Mouse (Mus musculus): ENCODE data around the gene Hmgb1. TPM values are rescaled to one million over a fixed set of nuclear protein-coding genes. Genes with fewer than 3 reads are reported as not detected.

Hmgb1 gene
- polyA plus RNA-seq, 1 experiment from 2014 or later: 683 TPM

DNA sequence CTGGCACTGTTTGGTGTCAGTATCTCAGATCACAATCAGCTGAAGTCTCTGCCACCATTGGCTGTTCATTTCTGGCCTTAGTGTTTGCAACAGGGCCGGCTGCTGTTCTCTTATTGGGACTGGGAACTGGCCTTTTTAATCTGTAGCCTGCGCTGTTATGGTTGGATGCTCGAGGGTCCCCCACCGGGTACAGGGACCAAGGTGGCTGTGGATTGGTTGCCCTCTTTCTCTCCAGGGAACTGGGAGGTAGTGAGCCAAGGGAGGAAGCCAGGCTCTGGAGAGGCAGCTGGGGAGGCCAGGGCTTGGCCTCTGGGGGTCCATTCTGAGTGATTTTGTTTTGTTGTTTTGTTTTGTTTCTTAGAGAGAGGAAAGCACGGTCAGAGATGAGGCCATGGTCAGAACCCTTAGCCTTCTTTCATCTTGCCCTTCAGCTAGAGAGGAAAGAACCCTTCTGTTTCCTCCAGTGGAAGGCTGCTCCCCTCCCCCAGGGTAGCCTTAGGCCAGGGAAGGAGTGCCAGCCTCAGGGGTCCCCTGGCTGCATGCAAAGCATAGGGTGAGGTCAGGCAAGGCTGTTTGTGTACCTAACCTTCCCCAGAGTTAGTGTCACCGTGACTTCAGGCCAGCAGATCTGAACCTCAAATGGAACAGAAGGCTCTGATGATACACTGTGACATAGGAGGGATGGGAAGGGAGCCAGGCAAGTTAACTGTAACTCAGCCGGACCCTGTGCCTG is 66.3 kb downstream of the Hmgb1 start:
- Histone ChIP-seq H3K4me3 (no peak overlapping the region), H3K4me1 (replicated peaks) (0 out of 2 replicates have a peak, but pooled peaks cover 3% of the 10 kb centered on the region), H3K27me3 (no peaks in the 10 kb centered on the region), H3K27ac (no peak overlapping the region), H3K4me2 (no peak overlapping the region), H3K9ac (no peak overlapping the region), H3K9me3 (replicated peaks) (no peaks in the 10 kb centered on the region), H3K36me3 (no peaks in the 10 kb centered on the region)
- WGBS: 47% methylated on average over 7 of the region's 7 CpGs
- no peak for ATAC-seq (replicated peaks; ENCODE audit: insufficient number of reproducible peaks, insufficient read depth, low FRiP score, low read depth)

DNA sequence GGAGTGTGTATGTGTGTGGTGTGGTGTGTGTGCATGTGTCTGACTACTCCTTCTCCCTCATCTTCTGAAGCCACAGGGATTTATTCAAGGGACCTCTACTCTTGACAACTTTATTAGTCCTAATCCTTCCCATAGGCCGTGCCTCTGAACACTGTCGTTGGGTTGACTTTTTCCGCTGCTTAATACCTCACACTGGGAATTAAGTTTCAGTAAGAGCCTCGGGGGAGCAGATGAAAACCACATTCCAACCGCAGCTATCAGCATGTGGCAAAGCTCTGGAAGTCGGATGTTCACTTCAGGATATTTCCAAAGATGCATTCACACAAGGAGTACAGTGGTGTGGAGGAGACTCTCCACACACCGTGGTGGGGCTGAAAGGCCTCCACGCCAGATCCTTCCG is 69.7 kb downstream of the Hmgb1 start:
- Histone ChIP-seq H3K27ac (no peak overlapping the region), H3K4me1 (replicated peaks) (0 out of 2 replicates have a peak, but pooled peaks cover 3% of the 10 kb centered on the region), H3K27me3 (no peaks in the 10 kb centered on the region), H3K4me3 (no peak overlapping the region), H3K36me3 (no peaks in the 10 kb centered on the region), H3K9ac (no peak overlapping the region), H3K9me3 (replicated peaks) (no peaks in the 10 kb centered on the region), H3K4me2 (no peak overlapping the region)
- 63% methylated on average over 9 of the region's 9 CpGs for WGBS
- no peak for ATAC-seq (replicated peaks; ENCODE audit: insufficient number of reproducible peaks, insufficient read depth, low FRiP score, low read depth)

DNA sequence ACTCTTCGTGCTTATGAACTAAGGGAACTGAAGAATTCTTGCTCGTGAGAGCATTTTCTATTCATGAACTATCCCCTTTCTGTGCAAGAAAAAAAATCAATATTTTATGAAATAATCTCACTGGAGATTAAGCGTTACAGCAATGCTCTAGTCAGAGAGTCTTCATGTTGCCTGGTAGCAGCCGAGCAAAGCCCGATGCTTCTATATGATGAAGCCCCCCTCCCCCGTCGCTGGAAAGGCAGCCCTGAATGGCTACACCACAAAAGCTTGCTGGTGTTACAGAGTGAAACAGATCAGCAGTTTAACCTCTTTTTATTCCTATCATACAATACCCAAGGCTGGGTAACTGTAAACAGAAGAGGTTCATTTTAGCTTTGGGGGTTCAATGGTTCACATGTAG is 70.3 kb downstream of the Hmgb1 start:
- no peak for ATAC-seq (replicated peaks; ENCODE audit: insufficient number of reproducible peaks, insufficient read depth, low FRiP score, low read depth)
- Histone ChIP-seq H3K27me3 (no peaks in the 10 kb centered on the region), H3K9ac (no peak overlapping the region), H3K9me3 (replicated peaks) (no peaks in the 10 kb centered on the region), H3K36me3 (no peaks in the 10 kb centered on the region), H3K4me2 (no peak overlapping the region), H3K4me1 (replicated peaks) (0 out of 2 replicates have a peak, but pooled peaks cover 3% of the 10 kb centered on the region), H3K4me3 (no peak overlapping the region), H3K27ac (no peak overlapping the region)
- WGBS: 79% methylated on average over 7 of the region's 7 CpGs

DNA sequence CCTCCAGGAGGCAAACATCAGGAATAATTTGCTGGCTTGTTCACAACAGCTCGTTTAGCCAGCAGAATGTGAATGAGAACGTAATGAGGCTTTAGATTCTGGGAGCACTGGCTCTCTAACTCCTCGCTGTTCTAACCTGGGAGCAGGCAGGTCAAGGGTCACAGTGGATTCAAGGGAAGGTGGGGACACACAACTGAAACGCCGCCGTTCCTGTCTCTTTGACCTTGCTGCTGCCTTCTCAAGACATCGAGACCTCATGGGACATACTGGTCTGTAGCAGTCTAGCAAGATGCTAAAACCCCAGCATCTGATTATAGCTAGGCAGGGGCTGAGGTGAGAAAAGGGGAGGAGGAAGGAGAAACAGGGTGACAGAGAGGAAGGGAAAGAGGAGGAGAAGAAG is 70.8 kb downstream of the Hmgb1 start:
- Histone ChIP-seq H3K9ac (no peak overlapping the region), H3K4me1 (replicated peaks) (0 out of 2 replicates have a peak, but pooled peaks cover 3% of the 10 kb centered on the region), H3K27me3 (no peaks in the 10 kb centered on the region), H3K27ac (no peak overlapping the region), H3K36me3 (no peaks in the 10 kb centered on the region), H3K9me3 (replicated peaks) (no peaks in the 10 kb centered on the region), H3K4me3 (no peak overlapping the region), H3K4me2 (no peak overlapping the region)
- ATAC-seq (replicated peaks; ENCODE audit: insufficient number of reproducible peaks, insufficient read depth, low FRiP score, low read depth): no peak
- WGBS: 78% methylated on average over 7 of the region's 7 CpGs

DNA sequence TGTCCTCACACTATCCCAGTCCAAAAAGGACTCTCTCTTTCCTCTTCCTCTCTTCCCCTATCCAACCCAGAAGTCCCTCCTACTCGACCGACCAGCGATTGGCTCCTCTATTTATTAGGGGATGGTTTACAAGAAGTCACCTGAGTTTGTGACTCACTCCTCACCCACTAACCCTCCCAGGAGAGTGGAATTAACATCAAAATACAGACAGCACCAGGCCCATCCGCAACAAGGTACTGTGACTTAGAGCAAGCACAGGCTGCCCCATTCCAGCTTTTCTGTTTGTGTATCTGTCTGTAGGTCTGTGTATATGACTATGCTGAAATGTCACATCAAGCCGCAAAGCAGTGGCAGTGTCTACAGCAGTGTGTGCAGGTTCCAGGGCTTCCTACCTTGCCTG is 71.7 kb downstream of the Hmgb1 start:
- Histone ChIP-seq H3K36me3 (no peaks in the 10 kb centered on the region), H3K4me3 (no peak overlapping the region), H3K27me3 (no peaks in the 10 kb centered on the region), H3K4me2 (no peak overlapping the region), H3K4me1 (replicated peaks) (no peaks in the 10 kb centered on the region), H3K9me3 (replicated peaks) (no peaks in the 10 kb centered on the region), H3K27ac (no peak overlapping the region), H3K9ac (no peak overlapping the region)
- WGBS: 77% methylated on average over 5 of the region's 5 CpGs
- no peak for ATAC-seq (replicated peaks; ENCODE audit: insufficient number of reproducible peaks, insufficient read depth, low FRiP score, low read depth)

DNA sequence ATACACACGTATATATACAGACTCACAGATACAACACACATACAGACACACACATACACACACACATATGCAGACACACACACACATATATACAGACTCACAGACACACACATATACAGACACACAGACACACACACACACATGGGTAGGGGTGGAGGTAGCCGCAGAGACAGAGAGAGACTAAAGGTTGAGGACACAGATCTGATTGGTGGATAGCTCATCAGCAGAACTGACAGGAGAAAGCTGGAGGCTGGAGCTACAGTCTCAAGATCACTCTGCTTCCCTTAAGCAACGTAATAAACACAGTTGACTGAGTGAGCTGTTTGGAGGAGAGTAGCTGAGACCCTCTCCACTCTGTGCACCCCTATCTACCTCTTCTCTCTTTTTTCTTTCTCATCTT is 75.1 kb downstream of the Hmgb1 start:
- WGBS: 75% methylated on average over 3 of the region's 3 CpGs
- Histone ChIP-seq H3K27ac (no peak overlapping the region), H3K9me3 (replicated peaks) (no peaks in the 10 kb centered on the region), H3K4me2 (no peak overlapping the region), H3K9ac (no peak overlapping the region), H3K4me3 (no peak overlapping the region), H3K36me3 (no peaks in the 10 kb centered on the region), H3K27me3 (no peaks in the 10 kb centered on the region), H3K4me1 (replicated peaks) (no peaks in the 10 kb centered on the region)
- no peak for ATAC-seq (replicated peaks; ENCODE audit: insufficient number of reproducible peaks, insufficient read depth, low FRiP score, low read depth)

DNA sequence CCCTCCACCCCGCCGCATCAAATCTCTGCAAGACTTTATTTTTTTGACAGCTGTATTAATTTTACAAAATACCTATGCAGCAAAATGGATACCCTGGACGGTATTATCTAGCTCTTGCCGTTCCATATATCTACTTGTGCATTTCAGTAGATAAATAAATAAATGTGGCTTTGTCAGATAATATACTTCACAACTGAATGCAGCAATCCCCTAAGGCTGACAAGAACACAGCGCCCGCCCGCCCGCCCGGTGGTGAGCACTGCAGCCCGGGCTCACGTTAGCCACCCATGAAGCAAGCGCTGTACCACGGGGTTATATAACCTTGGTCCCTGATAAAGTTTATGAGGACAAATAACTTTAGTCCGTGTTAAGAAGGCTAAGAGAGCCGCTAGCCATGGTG is 76.1 kb downstream of the Hmgb1 start:
- Histone ChIP-seq H3K9me3 (replicated peaks) (no peaks in the 10 kb centered on the region), H3K27me3 (no peaks in the 10 kb centered on the region), H3K36me3 (no peaks in the 10 kb centered on the region), H3K9ac (no peak overlapping the region), H3K4me1 (replicated peaks) (no peaks in the 10 kb centered on the region), H3K4me3 (no peak overlapping the region), H3K27ac (no peak overlapping the region), H3K4me2 (no peak overlapping the region)
- no peak for ATAC-seq (replicated peaks; ENCODE audit: insufficient number of reproducible peaks, insufficient read depth, low FRiP score, low read depth)
- WGBS: 73% methylated on average over 15 of the region's 15 CpGs

DNA sequence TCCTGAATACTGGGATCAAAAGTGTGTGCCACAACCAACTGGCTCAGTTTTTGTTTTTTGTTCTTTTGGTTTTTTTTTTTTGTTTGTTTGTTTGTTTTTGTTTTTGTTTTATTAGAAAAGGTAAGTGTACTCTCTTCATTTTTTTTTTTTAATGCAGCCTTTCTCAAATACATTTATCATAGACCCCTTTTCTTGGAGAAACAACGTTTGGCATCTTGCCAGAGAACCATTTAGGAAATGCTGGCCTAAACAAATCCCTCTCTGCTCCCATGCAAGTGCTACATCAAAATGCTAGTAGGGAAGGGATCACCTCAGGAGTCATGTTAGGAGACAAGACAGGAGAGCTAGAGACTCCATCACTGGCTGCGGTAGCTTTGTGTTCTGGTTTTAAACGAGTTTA is 76.7 kb downstream of the Hmgb1 start:
- Histone ChIP-seq H3K4me3 (no peak overlapping the region), H3K4me1 (replicated peaks) (no peaks in the 10 kb centered on the region), H3K9ac (no peak overlapping the region), H3K9me3 (replicated peaks) (no peaks in the 10 kb centered on the region), H3K27me3 (no peaks in the 10 kb centered on the region), H3K4me2 (no peak overlapping the region), H3K27ac (no peak overlapping the region), H3K36me3 (no peaks in the 10 kb centered on the region)
- WGBS: 62% methylated on average over 3 of the region's 3 CpGs
- ATAC-seq (replicated peaks; ENCODE audit: insufficient number of reproducible peaks, insufficient read depth, low FRiP score, low read depth): no peak

DNA sequence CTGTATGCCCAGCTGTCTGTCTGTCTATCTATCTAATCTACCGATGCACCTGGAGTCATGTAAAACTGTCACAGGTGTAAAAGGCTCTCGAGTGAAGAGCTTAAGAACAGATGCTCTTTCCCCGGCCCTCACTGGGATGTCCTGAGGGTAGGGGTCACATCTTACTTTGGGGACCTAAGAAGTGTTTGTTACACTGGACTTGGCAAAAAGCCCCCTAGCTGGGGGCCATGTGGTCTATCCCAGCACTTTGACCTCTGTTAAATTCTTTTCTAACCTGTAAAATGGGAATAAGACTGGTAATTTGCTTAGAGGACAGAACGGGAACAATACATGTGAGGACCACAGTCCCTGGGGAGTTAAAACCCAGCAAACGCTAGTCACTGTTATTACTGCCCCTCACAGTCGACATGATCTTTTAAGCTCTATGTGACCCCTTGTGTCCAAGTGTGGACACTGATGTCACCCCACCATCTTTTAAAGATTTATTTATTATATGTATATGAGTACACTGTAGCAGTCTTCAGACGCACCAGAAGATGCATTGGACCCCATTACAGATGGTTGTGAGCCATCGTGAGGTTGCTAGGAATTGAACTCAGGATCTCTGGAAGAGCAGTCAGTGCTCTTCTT is 80.1 kb downstream of the Hmgb1 start:
- WGBS: 82% methylated on average over 8 of the region's 8 CpGs
- ATAC-seq (replicated peaks; ENCODE audit: insufficient number of reproducible peaks, insufficient read depth, low FRiP score, low read depth): no peak

DNA sequence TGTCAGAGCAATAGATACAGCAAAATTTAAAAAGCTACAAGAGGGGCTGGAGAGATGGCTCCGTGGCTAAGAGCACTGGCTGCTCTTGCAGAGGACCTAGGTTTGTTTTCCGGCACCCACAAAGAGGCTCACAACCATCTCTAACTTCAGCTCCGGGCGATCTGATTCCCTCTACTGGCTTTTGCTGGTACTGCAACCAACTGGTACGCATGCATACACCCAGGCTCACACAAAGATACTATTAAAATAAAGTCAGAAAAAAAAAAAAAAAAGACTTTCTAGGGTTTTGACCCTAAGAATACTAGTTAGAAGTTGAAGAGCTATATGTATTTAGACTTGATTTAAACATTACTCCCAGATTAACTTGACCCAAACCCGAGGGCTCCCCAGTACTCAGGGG is 82.4 kb downstream of the Hmgb1 start:
- H3K9me3 ChIP-seq (replicated peaks): no peaks in the 10 kb centered on the region
- H3K4me2 ChIP-seq: no peak overlapping the region
- H3K27ac ChIP-seq: no peak overlapping the region
- 79% methylated on average over 6 of the region's 6 CpGs for WGBS
- H3K27me3 ChIP-seq: no peaks in the 10 kb centered on the region
- no peaks in the 10 kb centered on the region for H3K36me3 ChIP-seq
- no peaks in the 10 kb centered on the region for H3K4me1 ChIP-seq (replicated peaks)
- no peak for ATAC-seq (replicated peaks; ENCODE audit: insufficient number of reproducible peaks, insufficient read depth, low FRiP score, low read depth)
- H3K9ac ChIP-seq: no peak overlapping the region
- no peak overlapping the region for H3K4me3 ChIP-seq

More for the DNA sequence above, 80.1 kb downstream of the Hmgb1 start:
- no peaks in the 10 kb centered on the region for H3K36me3 ChIP-seq
- H3K27me3 ChIP-seq: no peaks in the 10 kb centered on the region
- H3K4me2 ChIP-seq: no peak overlapping the region
- no peaks in the 10 kb centered on the region for H3K4me1 ChIP-seq (replicated peaks)
- H3K27ac ChIP-seq: no peak overlapping the region
- no peak overlapping the region for H3K4me3 ChIP-seq
- no peak overlapping the region for H3K9ac ChIP-seq
- H3K9me3 ChIP-seq (replicated peaks): no peaks in the 10 kb centered on the region

DNA sequence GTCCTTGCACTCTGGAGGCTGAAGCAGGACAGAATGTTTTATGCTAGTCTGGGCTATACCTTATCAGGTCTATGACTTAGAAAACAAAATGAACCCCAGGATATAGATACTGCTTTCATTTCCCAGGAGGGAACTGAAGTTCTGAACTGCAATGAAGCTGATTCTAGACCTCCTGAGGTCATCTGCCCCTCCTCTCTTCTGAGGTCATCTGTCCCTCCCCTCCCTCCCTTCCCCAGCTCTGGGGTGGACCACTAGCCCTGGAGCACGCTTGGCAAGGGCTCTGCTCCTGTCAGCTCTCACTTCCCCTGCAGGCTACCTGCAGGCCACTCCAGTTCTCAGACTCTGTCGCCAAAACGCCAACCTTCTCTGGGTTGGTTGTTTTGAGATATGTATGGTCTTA is 84.2 kb downstream of the Hmgb1 start:
- H3K27ac ChIP-seq: no peak overlapping the region
- no peaks in the 10 kb centered on the region for H3K4me1 ChIP-seq (replicated peaks)
- H3K4me3 ChIP-seq: no peak overlapping the region
- H3K9ac ChIP-seq: no peak overlapping the region
- 82% methylated on average over 3 of the region's 3 CpGs for WGBS
- no peak for ATAC-seq (replicated peaks; ENCODE audit: insufficient number of reproducible peaks, insufficient read depth, low FRiP score, low read depth)
- no peaks in the 10 kb centered on the region for H3K36me3 ChIP-seq
- no peak overlapping the region for H3K4me2 ChIP-seq
- no peaks in the 10 kb centered on the region for H3K27me3 ChIP-seq
- no peaks in the 10 kb centered on the region for H3K9me3 ChIP-seq (replicated peaks)

DNA sequence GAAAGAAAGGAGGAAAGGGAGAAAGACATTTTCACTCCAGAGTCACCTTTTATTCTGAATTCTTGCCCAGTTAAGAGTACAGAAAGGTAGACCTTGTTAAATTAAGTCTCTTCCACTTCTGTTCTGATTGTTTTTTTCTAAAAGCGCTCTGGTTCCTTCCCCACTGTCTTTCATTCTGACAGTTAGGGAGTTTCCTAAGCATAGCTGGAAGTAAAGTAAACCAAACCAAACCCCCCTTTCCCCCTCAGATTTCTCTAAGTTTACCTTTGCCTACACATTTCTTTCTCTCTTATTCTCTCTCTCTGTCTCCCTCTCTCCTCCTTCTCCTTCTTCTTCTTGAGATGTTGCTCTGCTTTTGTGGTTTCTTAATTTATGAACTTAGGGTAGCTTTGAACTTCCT is 85.3 kb downstream of the Hmgb1 start:
- Histone ChIP-seq H3K36me3 (no peaks in the 10 kb centered on the region), H3K9me3 (replicated peaks) (no peaks in the 10 kb centered on the region), H3K27me3 (no peaks in the 10 kb centered on the region), H3K4me3 (no peak overlapping the region), H3K4me1 (replicated peaks) (no peaks in the 10 kb centered on the region), H3K9ac (no peak overlapping the region), H3K4me2 (no peak overlapping the region), H3K27ac (no peak overlapping the region)
- WGBS: 91% methylated on average over 1 of the region's 1 CpGs
- no peak for ATAC-seq (replicated peaks; ENCODE audit: insufficient number of reproducible peaks, insufficient read depth, low FRiP score, low read depth)
